Mouse (Mus musculus) midbrain, embryonic 15.5 days (tissue): ENCODE data around the gene Dock11. TPM values are rescaled to one million over a fixed set of nuclear protein-coding genes. Genes with fewer than 3 reads are reported as not detected.

Experiments
- ATAC-seq: fragments of 200-750 bp; cut with Nextera tagmentation; replicated peaks from 2 replicates; pipeline ENCODE4 v1.8.0; 2017; ENCODE audit warnings: moderate TSS enrichment
- H3K27ac ChIP-seq: fragments of 300-500 bp; sonication (generic); 2 replicates; pipeline ENCODE4 v1.5.1; 2015; ENCODE audit warnings: mild to moderate bottlenecking, inconsistent platforms
- H3K27me3 ChIP-seq: fragments of 300-500 bp; sonication (generic); replicated peaks from 2 replicates; pipeline ENCODE4 v1.6.1; 2015; ENCODE audit warnings: inconsistent platforms
- H3K36me3 ChIP-seq: fragments of 300-500 bp; sonication (generic); replicated peaks from 2 replicates; pipeline ENCODE4 v1.6.1; 2015; ENCODE audit warnings: inconsistent platforms
- H3K4me1 ChIP-seq: fragments of 300-500 bp; sonication (generic); 2 replicates; pipeline ENCODE4 v1.6.1; 2015; ENCODE audit warnings: inconsistent platforms
- H3K4me2 ChIP-seq: fragments of 300-500 bp; sonication (generic); 2 replicates; pipeline ENCODE4 v1.6.1; 2015; ENCODE audit warnings: inconsistent platforms, mild to moderate bottlenecking, moderate library complexity
- H3K4me3 ChIP-seq: fragments of 300-500 bp; sonication (generic); 2 replicates; pipeline ENCODE4 v1.5.1; 2015; ENCODE audit warnings: mild to moderate bottlenecking, inconsistent platforms
- H3K9ac ChIP-seq: fragments of 300-500 bp; sonication (generic); 2 replicates; pipeline ENCODE4 v1.6.1; 2015; ENCODE audit warnings: mild to moderate bottlenecking, inconsistent platforms
- H3K9me3 ChIP-seq: fragments of 300-500 bp; sonication (generic); 2 replicates; pipeline ENCODE4 v1.6.1; 2016; ENCODE audit warnings: inconsistent platforms
- WGBS: fragments of 180-500 bp; shearing (Covaris S2); methylation state at CpG from one replicate; pipeline ENCODE4 v1.1.7; 2015; ENCODE audit warnings: mixed read lengths; 5-methylcytosine and 5-hydroxymethylcytosine counted together
- polyA plus RNA-seq: library from polyadenylated mRNA; unstranded; fragments of >200 nt; fragmentation: Nextera tagmentation; extraction: Ambion mirVana; gene quantifications from 2 replicates; pipeline ENCODE4 v1.2.1, GENCODE M21; 2015

Dock11 gene
- polyA plus RNA-seq, 1 experiment from 2014 or later: 13.9 TPM

GRCm38 (mm10) chrX:35920096-35920607 is 31.5 kb downstream of the Dock11 start:
- Histone ChIP-seq H3K27ac (no peak overlapping the region), H3K4me1 (no peaks in the 10 kb centered on the region), H3K4me3 (no peak overlapping the region), H3K27me3 (no peaks in the 10 kb centered on the region), H3K9ac (no peak overlapping the region), H3K36me3 (no peaks in the 10 kb centered on the region), H3K4me2 (no peak overlapping the region), H3K9me3 (no peaks in the 10 kb centered on the region)
- 78% methylated on average over 3 of the region's 3 CpGs for WGBS
- ATAC-seq: no peak

- H3K4me1 ChIP-seq: no peaks in the 10 kb centered on the region
- 91% methylated on average over 3 of the region's 3 CpGs for WGBS
- H3K4me3 ChIP-seq: no peak overlapping the region
- no peak overlapping the region for H3K27ac ChIP-seq
- H3K36me3 ChIP-seq: no peaks in the 10 kb centered on the region
- no peak overlapping the region for H3K9ac ChIP-seq
- no peak for ATAC-seq
- H3K27me3 ChIP-seq: no peaks in the 10 kb centered on the region
- H3K9me3 ChIP-seq: no peaks in the 10 kb centered on the region
- no peak overlapping the region for H3K4me2 ChIP-seq
These were observed 33.3 kb downstream of the Dock11 start for GRCm38 (mm10) chrX:35921922-35922321.

DNA sequence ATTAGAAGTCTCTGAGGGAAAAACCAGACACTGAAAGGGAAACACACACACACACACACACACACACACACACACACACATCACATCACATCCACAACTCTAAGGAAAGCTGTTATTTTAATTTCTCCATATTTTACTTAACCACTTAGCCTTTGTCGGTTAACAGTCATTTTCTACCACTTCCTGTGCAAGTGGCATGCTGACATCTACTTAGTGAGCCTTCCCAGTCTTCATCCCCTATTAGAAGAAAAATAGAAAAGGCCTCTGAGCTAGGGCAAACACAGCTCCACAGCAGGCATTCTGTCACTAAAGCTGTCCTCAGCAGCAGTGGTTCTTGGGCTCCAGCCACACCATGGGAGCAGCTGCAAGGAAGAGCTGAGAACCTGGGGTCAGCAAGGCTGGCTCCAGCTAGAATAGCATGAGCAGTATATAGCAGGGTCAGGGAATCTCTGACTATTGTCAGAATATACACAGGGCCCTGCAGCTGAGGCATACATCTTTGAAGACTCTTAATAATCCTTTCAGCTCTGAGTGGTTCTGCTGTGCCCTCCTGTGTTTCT is 36.2 kb downstream of the Dock11 start:
- Histone ChIP-seq H3K9ac (no peak overlapping the region), H3K9me3 (no peaks in the 10 kb centered on the region), H3K4me2 (no peak overlapping the region), H3K4me1 (no peaks in the 10 kb centered on the region), H3K27me3 (no peaks in the 10 kb centered on the region), H3K4me3 (no peak overlapping the region), H3K36me3 (no peaks in the 10 kb centered on the region), H3K27ac (no peak overlapping the region)
- whole genome bisulfite sequencing: 84% methylated on average over 1 of the region's 1 CpGs
- no peak for ATAC-seq

GRCm38 (mm10) chrX:35930094-35930933 is 41.7 kb downstream of the Dock11 start:
- no peaks in the 10 kb centered on the region for H3K27me3 ChIP-seq
- no peak overlapping the region for H3K27ac ChIP-seq
- H3K9me3 ChIP-seq: no peaks in the 10 kb centered on the region
- H3K9ac ChIP-seq: no peak overlapping the region
- no peak for ATAC-seq
- H3K4me2 ChIP-seq: no peak overlapping the region
- no peaks in the 10 kb centered on the region for H3K4me1 ChIP-seq
- no peak overlapping the region for H3K4me3 ChIP-seq
- H3K36me3 ChIP-seq: no peaks in the 10 kb centered on the region
- 88% methylated on average over 9 of the region's 9 CpGs for WGBS

DNA sequence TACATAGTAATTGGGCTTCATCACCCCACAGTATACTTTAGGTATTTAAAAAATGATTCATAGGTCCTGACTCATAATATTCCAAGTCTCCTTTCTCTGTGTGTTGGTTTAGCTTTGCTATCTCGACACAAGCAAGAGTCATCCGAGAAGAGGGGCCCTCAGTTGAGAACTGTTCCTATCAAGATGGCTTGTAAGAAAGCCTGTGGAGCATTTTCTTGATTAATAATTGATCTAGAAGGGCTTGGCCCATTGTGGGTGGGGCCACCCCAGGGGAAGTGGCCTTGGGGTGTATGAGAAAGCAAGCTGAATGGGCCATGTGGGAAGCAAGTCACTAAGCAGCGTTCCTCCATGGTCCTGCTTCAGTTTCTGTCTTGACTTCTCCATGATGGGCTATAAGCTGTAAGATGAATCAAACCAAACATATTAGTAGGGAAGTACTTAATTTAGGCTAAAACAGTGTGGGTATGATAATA is 42.3 kb downstream of the Dock11 start:
- H3K9ac ChIP-seq: no peak overlapping the region
- no peaks in the 10 kb centered on the region for H3K27me3 ChIP-seq
- no peaks in the 10 kb centered on the region for H3K4me1 ChIP-seq
- WGBS: 88% methylated on average over 3 of the region's 3 CpGs
- H3K4me2 ChIP-seq: no peak overlapping the region
- H3K4me3 ChIP-seq: no peak overlapping the region
- no peak for ATAC-seq
- H3K9me3 ChIP-seq: no peaks in the 10 kb centered on the region
- no peaks in the 10 kb centered on the region for H3K36me3 ChIP-seq
- H3K27ac ChIP-seq: no peak overlapping the region

DNA sequence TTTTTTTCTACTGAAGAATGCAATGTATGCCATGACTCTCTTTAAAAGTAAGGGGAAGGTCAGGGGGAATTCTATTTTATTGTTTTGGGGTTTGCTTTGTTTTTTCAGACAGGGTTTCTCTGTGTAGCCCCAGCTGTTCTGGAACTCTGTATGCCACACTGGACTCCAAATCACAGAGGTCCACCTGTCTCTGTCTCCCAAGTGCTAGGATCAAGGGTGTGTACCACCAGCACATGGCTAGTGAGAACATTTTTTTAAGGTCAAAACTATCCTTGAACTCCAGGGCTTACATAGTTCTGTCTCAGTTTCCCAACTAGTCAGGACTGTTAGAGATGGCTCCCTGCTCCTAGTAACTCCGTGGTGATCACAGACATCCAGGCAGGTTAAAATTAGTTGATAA is 43.3 kb downstream of the Dock11 start:
- WGBS: 67% methylated on average over 1 of the region's 1 CpGs
- no peaks in the 10 kb centered on the region for H3K36me3 ChIP-seq
- ATAC-seq: no peak

DNA sequence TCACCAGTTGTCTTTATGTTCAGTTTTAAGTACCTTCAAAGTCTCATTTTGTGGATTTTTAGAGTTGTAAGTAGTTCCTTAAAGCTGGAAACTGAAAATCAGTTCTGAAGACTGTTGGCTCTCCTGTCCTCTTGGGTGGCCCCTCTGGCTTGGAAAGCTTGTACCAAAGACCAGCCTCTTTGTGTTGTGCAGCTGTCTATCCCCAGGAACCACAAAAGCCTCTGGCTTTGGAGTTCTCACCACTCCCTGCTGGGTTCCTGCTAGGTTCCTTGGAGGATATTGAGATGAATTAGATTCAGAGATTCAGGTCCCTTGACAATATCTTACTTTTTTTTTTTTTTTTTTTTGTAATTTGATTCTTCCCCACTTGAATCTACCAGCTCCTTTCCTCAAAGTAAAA is 44.3 kb downstream of the Dock11 start:
- Histone ChIP-seq H3K9ac (no peak overlapping the region), H3K27ac (no peak overlapping the region), H3K4me2 (no peak overlapping the region), H3K4me3 (no peak overlapping the region), H3K27me3 (no peaks in the 10 kb centered on the region), H3K4me1 (no peaks in the 10 kb centered on the region), H3K9me3 (no peaks in the 10 kb centered on the region), H3K36me3 (no peaks in the 10 kb centered on the region)
- no peak for ATAC-seq

More for the DNA sequence above, 43.3 kb downstream of the Dock11 start:
- Histone ChIP-seq H3K4me2 (no peak overlapping the region), H3K27ac (no peak overlapping the region), H3K9me3 (no peaks in the 10 kb centered on the region), H3K4me3 (no peak overlapping the region), H3K4me1 (no peaks in the 10 kb centered on the region), H3K27me3 (no peaks in the 10 kb centered on the region), H3K9ac (no peak overlapping the region)

DNA sequence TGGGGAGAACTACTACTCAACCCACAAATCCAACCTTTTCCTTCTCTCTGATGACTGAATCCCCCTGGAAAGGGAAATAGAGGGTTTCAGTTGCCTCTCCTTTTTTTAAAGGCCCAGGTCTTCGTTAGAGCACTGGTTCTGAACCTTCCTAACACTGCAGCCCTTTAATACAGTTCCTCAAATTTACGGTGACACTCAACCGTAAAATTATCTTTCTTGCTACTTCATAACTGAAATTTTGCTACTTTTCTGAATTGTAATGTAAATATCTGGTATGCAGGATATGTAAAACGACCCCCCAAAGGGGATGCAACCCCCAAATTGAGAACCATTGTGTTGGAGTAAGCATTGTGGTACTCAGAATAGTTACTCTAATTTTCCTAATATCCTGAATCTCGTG is 49.5 kb downstream of the Dock11 start:
- H3K36me3 ChIP-seq: no peaks in the 10 kb centered on the region
- H3K9me3 ChIP-seq: no peaks in the 10 kb centered on the region
- no peaks in the 10 kb centered on the region for H3K27me3 ChIP-seq
- no peak overlapping the region for H3K9ac ChIP-seq
- no peak overlapping the region for H3K4me3 ChIP-seq
- ATAC-seq: no peak
- no peak overlapping the region for H3K4me2 ChIP-seq
- H3K4me1 ChIP-seq: no peaks in the 10 kb centered on the region
- 80% methylated on average over 5 of the region's 5 CpGs for WGBS
- H3K27ac ChIP-seq: no peak overlapping the region

DNA sequence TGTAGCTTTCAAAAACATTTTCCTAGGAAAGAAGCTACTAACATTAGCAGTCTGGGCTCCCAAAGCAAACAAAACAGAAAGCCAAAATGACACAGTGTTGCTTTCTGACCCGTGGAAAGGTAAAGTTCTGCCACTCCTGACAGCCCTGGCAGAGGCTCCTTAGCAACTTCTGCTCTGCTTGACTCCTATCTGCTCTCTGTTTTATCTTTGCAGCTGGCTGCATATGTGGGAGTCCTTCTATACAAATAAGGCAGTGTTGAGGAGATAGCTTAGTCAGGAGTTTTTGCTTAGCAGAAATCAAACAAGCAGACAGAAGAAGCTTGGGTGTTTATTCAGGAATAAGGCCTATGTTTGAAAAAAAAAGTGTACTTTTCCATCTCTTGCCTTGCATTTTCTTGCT is 57.8 kb downstream of the Dock11 start:
- no peak for ATAC-seq

DNA sequence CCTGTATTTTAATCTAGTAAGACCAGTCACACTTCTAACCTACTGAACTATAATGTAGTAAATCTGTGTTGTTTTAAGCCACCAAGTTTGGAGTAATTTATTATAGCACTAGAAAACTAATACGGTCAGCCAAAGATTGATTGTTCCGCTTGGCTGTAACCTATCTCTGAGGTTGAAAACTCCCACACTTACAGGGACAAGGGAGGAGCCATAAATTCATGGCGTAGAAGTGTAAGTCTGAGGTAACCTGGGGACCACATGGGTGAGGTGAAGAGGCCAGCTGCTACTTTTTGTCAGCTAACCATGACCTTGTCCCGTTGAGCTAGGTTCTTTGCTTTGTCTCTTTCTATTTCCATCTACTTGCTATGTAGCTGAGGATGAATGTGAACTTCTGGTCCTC is 61.5 kb downstream of the Dock11 start:
- Histone ChIP-seq H3K4me1 (no peaks in the 10 kb centered on the region), H3K4me3 (no peak overlapping the region), H3K36me3 (no peaks in the 10 kb centered on the region), H3K27me3 (no peaks in the 10 kb centered on the region), H3K9me3 (no peaks in the 10 kb centered on the region), H3K9ac (no peak overlapping the region), H3K4me2 (no peak overlapping the region), H3K27ac (no peak overlapping the region)
- 88% methylated on average over 4 of the region's 4 CpGs for WGBS
- ATAC-seq: no peak

More for the DNA sequence above, 57.8 kb downstream of the Dock11 start:
- H3K36me3 ChIP-seq: no peaks in the 10 kb centered on the region
- H3K4me2 ChIP-seq: no peak overlapping the region
- no peak overlapping the region for H3K27ac ChIP-seq
- H3K9me3 ChIP-seq: no peaks in the 10 kb centered on the region
- H3K9ac ChIP-seq: no peak overlapping the region
- no peaks in the 10 kb centered on the region for H3K27me3 ChIP-seq
- H3K4me1 ChIP-seq: no peaks in the 10 kb centered on the region
- 78% methylated on average over 1 of the region's 1 CpGs for WGBS
- H3K4me3 ChIP-seq: no peak overlapping the region

DNA sequence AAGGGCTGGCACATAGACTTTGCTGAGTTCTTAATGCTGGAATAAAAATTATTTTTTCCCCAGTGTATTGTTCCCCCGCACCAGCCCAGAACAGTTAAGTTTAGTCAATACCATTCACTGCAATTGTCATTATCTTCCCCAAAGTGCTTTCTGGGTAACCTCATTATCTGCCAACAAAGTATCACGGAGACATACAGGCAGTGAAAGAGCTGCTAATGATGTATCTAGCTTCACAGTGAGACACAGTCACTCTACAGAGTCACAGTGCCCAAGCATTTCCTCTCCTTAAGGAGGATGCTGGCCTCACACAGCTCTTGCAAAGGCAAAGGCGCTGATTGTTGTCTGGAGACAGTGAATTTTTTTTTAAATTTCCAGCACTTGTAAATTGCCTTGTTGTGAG is 63.3 kb downstream of the Dock11 start:
- no peak overlapping the region for H3K9ac ChIP-seq
- H3K27me3 ChIP-seq: no peaks in the 10 kb centered on the region
- H3K36me3 ChIP-seq: no peaks in the 10 kb centered on the region
- 60% methylated on average over 3 of the region's 3 CpGs for WGBS
- no peaks in the 10 kb centered on the region for H3K9me3 ChIP-seq
- no peak overlapping the region for H3K27ac ChIP-seq
- H3K4me3 ChIP-seq: no peak overlapping the region
- H3K4me2 ChIP-seq: no peak overlapping the region
- ATAC-seq: peak; percentile 70; the same call in 1 of the 2 replicates
- H3K4me1 ChIP-seq: no peaks in the 10 kb centered on the region

GRCm38 (mm10) chrX:35952521-35953095 is 64.0 kb downstream of the Dock11 start:
- Histone ChIP-seq H3K9ac (no peak overlapping the region), H3K4me1 (no peaks in the 10 kb centered on the region), H3K27me3 (no peaks in the 10 kb centered on the region), H3K4me3 (no peak overlapping the region), H3K4me2 (no peak overlapping the region), H3K36me3 (no peaks in the 10 kb centered on the region), H3K9me3 (no peaks in the 10 kb centered on the region), H3K27ac (no peak overlapping the region)
- no peak for ATAC-seq
- WGBS: 72% methylated on average over 4 of the region's 4 CpGs
